Mouse (Mus musculus) brain, embryonic 18.5 days (tissue): ENCODE results near the gene Lrmda.

ENCODE experiments used
- DNase-seq: peaks from one replicate; pipeline ENCODE4 v3.0.0-alpha.2; 2012; ENCODE audit warnings: low read depth, low spot score

Gene Lrmda

GRCm38 (mm10) chr14:22931114-22931822 is 911.8 kb downstream of the Lrmda start:
- DNase-seq = no peak

DNA sequence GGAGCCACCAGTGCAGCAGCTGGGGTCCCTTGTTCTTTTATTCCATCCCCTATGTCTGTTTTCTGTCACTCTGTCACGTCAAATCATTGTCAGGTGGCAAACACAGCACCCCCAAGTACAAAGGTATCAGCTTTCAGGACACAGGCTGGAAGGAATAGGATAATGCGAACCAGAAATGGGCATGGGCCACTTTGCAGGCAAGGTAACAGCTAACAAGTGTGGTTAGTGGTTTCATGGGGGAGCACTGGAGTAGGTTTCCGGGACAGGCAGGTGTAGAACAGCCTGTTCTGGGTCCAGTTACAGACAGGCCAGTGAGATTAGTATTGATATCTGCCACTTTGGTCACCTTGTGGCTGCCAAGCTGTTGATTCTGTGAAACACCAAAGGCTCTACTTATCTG is 917.2 kb downstream of the Lrmda start:
- DNase-seq = no peak

DNA sequence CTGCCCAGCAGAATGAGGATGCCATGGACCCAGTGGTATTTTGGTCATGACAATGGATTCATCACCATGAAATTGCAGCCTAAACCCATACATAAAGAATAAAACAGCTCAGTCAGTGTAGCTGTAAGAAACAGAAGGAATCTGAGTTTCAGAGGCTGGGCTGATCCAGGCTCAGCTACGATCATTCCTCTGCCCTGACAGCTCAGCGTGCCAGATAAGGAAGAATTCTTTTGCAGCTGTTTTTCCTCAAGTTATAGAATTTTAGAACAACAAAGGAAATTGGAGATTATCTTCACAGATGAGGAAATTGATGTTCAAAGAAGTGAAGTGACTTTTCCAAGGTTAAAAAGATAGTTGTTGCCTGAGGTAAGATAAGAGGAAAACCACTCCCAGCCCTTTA is 921.1 kb downstream of the Lrmda start:
- no peak for DNase-seq

DNA sequence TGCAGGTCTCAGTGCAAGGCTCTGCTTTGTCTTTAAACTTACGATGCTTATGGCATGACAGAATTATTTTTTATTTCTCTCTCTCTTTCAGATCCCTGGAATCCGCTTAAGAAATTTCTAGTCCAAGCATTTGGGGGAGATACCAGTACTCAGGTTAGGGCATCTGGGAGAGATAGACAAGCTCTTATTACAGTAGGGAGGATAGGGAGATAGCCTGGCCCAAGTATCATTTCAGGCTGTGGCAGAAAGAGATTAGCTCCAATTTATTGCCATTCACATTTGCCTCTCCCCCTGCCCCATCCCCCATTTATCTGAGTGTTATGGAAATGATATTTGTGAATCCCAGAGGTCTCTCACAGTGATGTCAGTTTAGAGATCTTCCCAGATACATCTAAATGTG is 923.1 kb downstream of the Lrmda start:
- no peak for DNase-seq

GRCm38 (mm10) chr14:22949466-22949865 is 930.0 kb downstream of the Lrmda start:
- no peak for DNase-seq

- no peak for DNase-seq
Measured at GRCm38 (mm10) chr14:22952981-22953380, 933.5 kb downstream of the Lrmda start.

- no peak for DNase-seq
Measured at GRCm38 (mm10) chr14:22960166-22960565, 940.7 kb downstream of the Lrmda start.

GRCm38 (mm10) chr14:22964796-22965660 is 945.5 kb downstream of the Lrmda start:
- DNase-seq = no peak

DNA sequence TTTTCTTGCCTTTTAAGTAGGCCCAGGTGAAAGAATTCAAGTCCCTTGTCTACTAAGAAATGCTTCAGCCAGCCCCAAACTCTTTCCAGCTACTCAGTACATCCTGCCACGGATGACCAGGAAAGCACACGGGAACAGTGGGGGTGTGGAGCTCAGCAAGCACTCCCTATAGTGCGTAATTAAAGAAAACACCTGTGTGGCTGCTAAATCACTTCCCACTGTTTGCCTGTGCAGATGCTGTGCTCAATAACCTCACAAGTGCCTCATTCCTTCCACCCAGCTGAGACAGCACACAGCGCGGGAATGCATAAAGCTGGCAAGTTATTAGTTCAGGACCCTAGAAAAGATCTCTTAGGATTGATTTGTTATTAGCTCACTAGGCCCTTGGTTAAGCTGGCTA is 949.2 kb downstream of the Lrmda start:
- DNase-seq = no peak

GRCm38 (mm10) chr14:22986736-22987135 is 967.2 kb downstream of the Lrmda start:
- DNase-seq = no peak

GRCm38 (mm10) chr14:22988090-22988669 is 968.7 kb downstream of the Lrmda start:
- DNase-seq = no peak

DNA sequence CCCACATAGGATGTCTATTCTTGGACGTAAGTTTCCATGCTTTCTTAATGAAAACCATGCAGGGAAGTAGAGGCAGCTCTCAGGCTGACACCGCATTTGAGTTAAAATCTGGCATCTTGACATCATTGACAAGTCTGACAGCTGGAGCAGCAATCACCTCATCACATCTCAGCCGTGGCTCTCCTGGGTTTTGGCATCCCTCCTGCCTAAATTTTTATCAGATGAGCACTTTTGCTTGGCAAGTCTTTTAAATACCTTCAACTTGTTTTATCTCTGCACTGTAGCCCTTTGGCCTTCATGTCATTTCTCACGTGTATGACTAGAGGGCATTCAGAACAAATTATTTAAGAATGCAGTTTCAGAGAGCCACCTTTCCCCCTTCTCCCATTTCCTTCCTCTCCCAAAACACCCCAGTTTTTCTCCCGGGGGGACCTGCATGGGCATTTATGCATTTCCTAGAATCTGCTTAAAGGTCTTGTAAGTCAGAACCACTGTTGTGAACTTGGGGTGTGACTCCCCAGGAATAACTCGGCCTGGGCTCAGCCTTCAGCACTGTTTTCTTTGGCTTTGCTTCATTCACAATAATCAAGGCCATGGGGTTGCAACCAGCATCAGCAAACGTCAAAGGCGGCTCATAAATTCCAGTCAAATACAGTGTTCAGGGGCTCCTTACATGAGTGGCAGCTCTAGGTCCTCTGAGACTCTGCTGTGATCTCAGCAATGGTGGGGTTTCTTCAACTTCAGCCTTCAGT is 975.8 kb downstream of the Lrmda start:
- DNase-seq = no peak

GRCm38 (mm10) chr14:22998906-22999305 is 979.4 kb downstream of the Lrmda start:
- DNase-seq = no peak

DNA sequence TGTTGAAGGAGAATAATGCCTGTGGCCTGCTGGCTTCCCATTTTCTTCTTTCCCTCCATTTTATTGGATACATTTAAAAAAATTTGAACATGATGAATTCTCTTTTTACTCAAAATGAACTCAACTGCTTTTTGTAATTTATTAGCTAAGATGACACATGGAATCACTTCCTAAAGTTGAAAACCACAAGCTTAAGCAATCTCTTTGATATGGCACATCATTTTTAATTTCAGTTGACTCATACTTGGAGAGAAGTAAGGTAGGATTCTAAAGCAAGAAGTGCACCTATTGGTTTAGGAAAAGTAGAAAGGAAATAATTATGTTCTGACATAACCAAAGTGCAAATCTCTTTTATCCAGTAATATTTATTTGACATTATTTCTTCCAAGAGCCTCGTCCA is 992.5 kb downstream of the Lrmda start:
- DNase-seq = no peak

DNA sequence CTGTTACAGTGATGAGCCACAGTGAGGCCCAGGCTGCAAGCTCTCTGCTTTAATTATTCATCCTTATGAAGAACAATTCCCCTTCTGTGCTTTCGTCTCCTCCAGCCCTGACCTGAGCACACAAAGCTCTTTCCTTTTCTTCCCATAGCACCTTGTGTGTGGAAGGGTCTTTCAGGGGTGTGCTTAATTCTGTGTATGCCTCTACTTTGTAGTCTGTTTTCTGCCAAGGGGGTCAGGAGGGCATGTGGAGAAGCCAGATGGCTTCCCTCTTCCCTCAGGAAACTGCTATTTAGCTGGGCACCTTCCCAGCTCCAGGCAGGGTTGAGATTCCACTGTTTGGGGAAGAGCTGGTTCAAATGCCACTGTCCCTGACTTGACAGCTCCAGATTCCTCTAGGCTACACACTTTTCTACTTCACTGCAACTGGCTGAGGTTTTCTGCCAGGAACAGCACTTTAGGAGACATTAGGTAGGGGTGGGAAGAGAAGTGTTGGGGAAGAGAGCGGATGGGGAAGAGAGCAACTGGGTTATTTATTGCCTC is 995.3 kb downstream of the Lrmda start:
- no peak for DNase-seq

DNA sequence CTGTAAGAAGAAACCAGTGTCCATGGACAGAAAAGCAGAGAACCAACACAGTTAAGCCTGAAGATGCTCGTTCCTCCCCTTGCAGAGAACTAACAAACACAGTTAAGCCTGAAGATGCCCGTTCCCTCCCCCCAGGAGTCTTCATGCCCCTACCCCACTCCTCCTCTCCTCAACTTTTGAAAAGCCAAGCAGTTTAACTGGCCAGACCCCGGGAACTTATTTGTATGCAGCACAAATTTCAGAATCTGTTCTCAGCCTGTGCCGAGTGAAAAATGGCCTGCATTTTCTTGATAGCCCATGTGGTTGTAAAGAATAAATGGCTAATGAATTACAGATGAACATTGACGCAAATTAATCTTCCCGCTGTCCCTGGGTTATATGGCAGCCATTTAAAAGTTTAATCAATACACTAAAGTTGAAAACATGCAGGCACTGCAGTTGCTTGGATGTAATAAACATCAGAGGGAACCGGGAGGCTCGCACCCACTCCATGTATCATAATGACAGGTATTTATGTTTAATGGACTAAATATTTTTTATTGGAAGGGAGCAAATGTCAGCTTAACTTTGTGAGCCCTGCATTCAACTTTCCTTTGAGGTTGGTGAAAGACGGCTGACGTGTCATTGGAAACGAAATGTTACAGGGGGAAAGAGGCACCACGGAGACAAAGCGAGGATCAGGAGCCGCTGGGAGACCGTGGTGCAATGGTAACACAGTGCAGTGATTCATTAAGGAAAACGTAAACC is 996.0 kb downstream of the Lrmda start:
- no peak for DNase-seq

- no peak for DNase-seq
Measured at GRCm38 (mm10) chr14:23016068-23016611, 996.6 kb downstream of the Lrmda start.

- DNase-seq = no peak
Measured at GRCm38 (mm10) chr14:23041002-23041401, 1021.5 kb downstream of the Lrmda start.

- DNase-seq = no peak
Measured at GRCm38 (mm10) chr14:23045322-23045721, 1025.8 kb downstream of the Lrmda start.

DNA sequence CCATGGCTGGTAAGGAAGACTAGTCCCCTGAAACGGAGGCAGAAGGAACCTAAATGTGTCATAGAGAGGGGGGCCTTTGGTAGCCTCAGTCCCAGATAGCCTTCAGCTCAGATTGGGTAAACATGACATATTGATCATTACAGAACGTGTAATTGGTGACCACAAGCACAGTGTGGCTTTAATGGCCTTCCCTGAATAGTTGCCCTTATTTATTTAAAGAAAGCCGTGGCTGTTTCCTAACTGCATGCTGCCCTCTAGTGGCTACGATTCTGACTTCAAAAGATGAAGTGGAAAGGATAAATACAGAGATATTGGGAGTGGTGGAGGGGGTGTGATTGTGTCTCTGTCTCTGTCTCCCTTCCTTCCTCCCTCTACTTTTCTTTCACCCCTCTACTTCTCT is 1026.8 kb downstream of the Lrmda start:
- peak; percentile 60 for DNase-seq

- no peak for DNase-seq
Measured at GRCm38 (mm10) chr14:23051441-23051840, 1031.9 kb downstream of the Lrmda start.
